Mouse (Mus musculus): Measurements from ENCODE around the gene Gm4707.

- TF ChIP-seq CTCF (conservative IDR thresholded peaks at IDR 0.05; ENCODE audit: low read length) (no peak), NANOG (IDR thresholded peaks at IDR 0.05; ENCODE audit: borderline replicate concordance, low read length) (no peak), POU5F1 (IDR thresholded peaks at IDR 0.05; ENCODE audit: borderline replicate concordance, low read length) (no peak)
Observed at GRCm38 (mm10) chr17:71474128-71474527, 14.4 kb upstream of the Gm4707 start.
